In the genomic region with DNA sequence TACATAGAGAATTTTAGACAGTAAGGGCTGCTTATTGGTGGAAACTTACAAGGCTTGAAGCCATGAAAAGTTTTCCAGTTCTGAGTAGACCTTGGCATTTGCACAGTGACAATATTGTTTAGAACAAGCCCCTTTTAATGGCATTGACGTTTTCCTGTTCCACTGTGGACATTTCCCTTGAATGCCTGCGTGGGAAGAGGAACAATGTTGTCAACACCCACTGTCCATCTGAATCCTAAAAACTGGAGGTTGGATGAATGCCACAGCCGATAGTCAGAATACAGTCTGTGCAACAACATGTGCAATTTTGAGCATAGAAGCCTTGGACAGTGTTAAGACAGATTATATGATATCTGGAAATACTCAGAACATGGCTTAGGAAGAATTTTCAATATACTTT, we compare ENCODE assay signal across 14 mouse cellular contexts.
DNase-seq lines count a peak whose midpoint lies in the region; ATAC-seq and TF ChIP-seq lines count a peak whose summit lies in the region.
"Had no signal": no experiment of that assay in that cellular context is flagged by ENCODE, and none has a peak within 500 bp of the region (broad histone marks: within the 10 kb centered on the region; RNA-seq: fewer than 3 reads in every experiment).

No protein-coding gene starts in this region.

- DNase-seq in kidney, adult 2 months = peak; percentile 40
- DNase-seq in stomach, postnatal 0 days (ENCODE audit: low spot score) = no peak
- DNase-seq in heart, postnatal 4 days = peak; percentile 67
- DNase-seq in thymus, postnatal 36 days = no peak
- DNase-seq: cerebellum, postnatal 14 days; gastrocnemius, postnatal 36 days; thymus, adult 18-20 months had no signal

- no peak overlapping the region for H3K4me2 ChIP-seq in kidney, embryonic 14.5 days (replicated peaks; ENCODE audit: low read depth, low read length)
- H3K4me2 ChIP-seq in stomach, embryonic 15.5 days = no peak overlapping the region
- H3K4me2 ChIP-seq in stomach, postnatal 0 days (replicated peaks; ENCODE audit: low read depth) = no peak overlapping the region
- no peak overlapping the region for H3K4me2 ChIP-seq in intestine, embryonic 15.5 days (replicated peaks)
- H3K4me2 ChIP-seq: embryonic facial prominence, embryonic 12.5 days; forebrain, embryonic 13.5 days had no signal

- no peak for TF ChIP-seq CTCF in kidney, adult 2 months (conservative IDR thresholded peaks at IDR 0.05; ENCODE audit: insufficient read depth, insufficient read length, low read depth, low read length)
- TF ChIP-seq CTCF in stomach, postnatal 0 days (IDR thresholded peaks at IDR 0.05; ENCODE audit: low read depth) = no peak

- no peak overlapping the region for H3K9ac ChIP-seq in kidney, embryonic 14.5 days (ENCODE audit: low read depth, low read length)
- no peak overlapping the region for H3K9ac ChIP-seq in stomach, embryonic 15.5 days
- H3K9ac ChIP-seq in stomach, postnatal 0 days (ENCODE audit: low read length) = no peak overlapping the region
- no peak overlapping the region for H3K9ac ChIP-seq in intestine, embryonic 15.5 days
- H3K9ac ChIP-seq: embryonic facial prominence, embryonic 12.5 days; forebrain, embryonic 13.5 days had no signal

- WGBS in kidney, adult 2 months = 62% methylated on average over 3 of the region's 3 CpGs
- WGBS in kidney, embryonic 14.5 days = 53% methylated on average over 3 of the region's 3 CpGs
- 41% methylated on average over 3 of the region's 3 CpGs for WGBS in stomach, embryonic 15.5 days
- WGBS in stomach, postnatal 0 days = 45% methylated on average over 3 of the region's 3 CpGs
- 33% methylated on average over 3 of the region's 3 CpGs for WGBS in intestine, embryonic 15.5 days

- TF ChIP-seq EP300 in stomach, postnatal 0 days (optimal IDR thresholded peaks at IDR 0.05) = no peak

- H3K27me3 ChIP-seq in kidney, adult 2 months (replicated peaks; ENCODE audit: control insufficient read depth, insufficient read depth, low read length) = no peaks in the 10 kb centered on the region
- H3K27me3 ChIP-seq in kidney, embryonic 14.5 days (ENCODE audit: control insufficient read depth, insufficient read depth, low read length) = no peaks in the 10 kb centered on the region
- no peaks in the 10 kb centered on the region for H3K27me3 ChIP-seq in stomach, embryonic 15.5 days (replicated peaks)
- no peaks in the 10 kb centered on the region for H3K27me3 ChIP-seq in stomach, postnatal 0 days (ENCODE audit: control insufficient read depth, insufficient read depth, low read length)
- no peaks in the 10 kb centered on the region for H3K27me3 ChIP-seq in intestine, embryonic 15.5 days (replicated peaks)
- H3K27me3 ChIP-seq: CH12.LX; embryonic facial prominence, embryonic 12.5 days; forebrain, embryonic 13.5 days had no signal

- H3K4me1 ChIP-seq in kidney, adult 2 months (ENCODE audit: control insufficient read depth, insufficient read depth, low read length) = no peaks in the 10 kb centered on the region; the same call in 1 of the 2 replicates
- H3K4me1 ChIP-seq in kidney, embryonic 14.5 days (ENCODE audit: control insufficient read depth, insufficient read depth, low read length) = no peaks in the 10 kb centered on the region
- H3K4me1 ChIP-seq in stomach, embryonic 15.5 days = 0 out of 2 replicates have a peak, but pooled peaks cover 3% of the 10 kb centered on the region
- H3K4me1 ChIP-seq in stomach, postnatal 0 days (replicated peaks; ENCODE audit: control insufficient read depth, insufficient read depth) = no peaks in the 10 kb centered on the region
- H3K4me1 ChIP-seq in intestine, embryonic 15.5 days (replicated peaks) = no peaks in the 10 kb centered on the region
- H3K4me1 ChIP-seq: embryonic facial prominence, embryonic 12.5 days; forebrain, embryonic 13.5 days had no signal

- no peak overlapping the region for H3K4me3 ChIP-seq in kidney, adult 2 months (ENCODE audit: insufficient read depth, low read depth, low read length)
- no peak overlapping the region for H3K4me3 ChIP-seq in kidney, embryonic 14.5 days (ENCODE audit: low read length)
- H3K4me3 ChIP-seq in stomach, embryonic 15.5 days (replicated peaks) = no peak overlapping the region
- H3K4me3 ChIP-seq in stomach, postnatal 0 days (ENCODE audit: low read depth, low read length) = no peak overlapping the region
- H3K4me3 ChIP-seq in intestine, embryonic 15.5 days (replicated peaks) = no peak overlapping the region
- H3K4me3 ChIP-seq: embryonic facial prominence, embryonic 12.5 days; forebrain, embryonic 13.5 days had no signal

- TF ChIP-seq POLR2A in kidney, adult 2 months (IDR thresholded peaks at IDR 0.05; ENCODE audit: low read depth, low read length) = no peak

- no peak overlapping the region for H3K27ac ChIP-seq in kidney, adult 2 months (ENCODE audit: insufficient read depth, low read depth, low read length)
- H3K27ac ChIP-seq in kidney, embryonic 14.5 days (ENCODE audit: low read depth, low read length) = no peak overlapping the region
- H3K27ac ChIP-seq in stomach, embryonic 15.5 days = peak overlapping the region; percentile 26; the same call in 1 of the 2 replicates
- H3K27ac ChIP-seq in stomach, postnatal 0 days (replicated peaks) = no peak overlapping the region
- no peak overlapping the region for H3K27ac ChIP-seq in intestine, embryonic 15.5 days
- H3K27ac ChIP-seq: embryonic facial prominence, embryonic 12.5 days; forebrain, embryonic 13.5 days had no signal

- no peak for ATAC-seq in kidney, embryonic 14.5 days (ENCODE audit: low FRiP score, low TSS enrichment)
- ATAC-seq in stomach, embryonic 15.5 days (ENCODE audit: insufficient read depth, low FRiP score, low read depth) = no peak
- ATAC-seq in stomach, postnatal 0 days (ENCODE audit: low FRiP score, low TSS enrichment) = no peak
- no peak for ATAC-seq in intestine, embryonic 15.5 days
- ATAC-seq: forebrain, embryonic 13.5 days; midbrain, embryonic 16.5 days had no signal

- H3K9me3 ChIP-seq in kidney, embryonic 14.5 days (ENCODE audit: control insufficient read depth, low read length) = no peaks in the 10 kb centered on the region
- H3K9me3 ChIP-seq in stomach, embryonic 15.5 days = no peaks in the 10 kb centered on the region
- H3K9me3 ChIP-seq in stomach, postnatal 0 days (ENCODE audit: control insufficient read depth, low read length) = no peaks in the 10 kb centered on the region
- no peaks in the 10 kb centered on the region for H3K9me3 ChIP-seq in intestine, embryonic 15.5 days
- H3K9me3 ChIP-seq: embryonic facial prominence, embryonic 12.5 days; forebrain, embryonic 13.5 days had no signal

- no peaks in the 10 kb centered on the region for H3K36me3 ChIP-seq in kidney, adult 2 months (ENCODE audit: control insufficient read depth, insufficient read depth, low read length)
- no peaks in the 10 kb centered on the region for H3K36me3 ChIP-seq in kidney, embryonic 14.5 days (ENCODE audit: control insufficient read depth, insufficient read depth, low read length)
- no peaks in the 10 kb centered on the region for H3K36me3 ChIP-seq in stomach, embryonic 15.5 days
- H3K36me3 ChIP-seq in stomach, postnatal 0 days (ENCODE audit: control insufficient read depth, insufficient read depth, low read length) = no peaks in the 10 kb centered on the region
- H3K36me3 ChIP-seq in intestine, embryonic 15.5 days = no peaks in the 10 kb centered on the region
- H3K36me3 ChIP-seq: embryonic facial prominence, embryonic 12.5 days had no signal

Comparison
In these comparisons a context has a peak if more than half of its experiments do, and no peak if none do; other contexts are left out.
1. DNase-seq: peak in kidney, adult 2 months (single experiment) and heart, postnatal 4 days (single experiment); none in stomach, postnatal 0 days (single experiment) and thymus, postnatal 36 days (0 of 2).